Mouse (Mus musculus) kidney, embryonic 14.5 days (tissue): ENCODE measurements around the gene Got1. TPM values are rescaled to one million over a fixed set of nuclear protein-coding genes. Genes with fewer than 3 reads are reported as not detected.

Experiments used
- ATAC-seq: fragments of 200-750 bp; cut with Nextera tagmentation; 2 replicates; pipeline ENCODE4 v1.8.0; 2017; ENCODE audit warnings: moderate number of reproducible peaks, mild to moderate bottlenecking, moderate TSS enrichment, moderate library complexity; ENCODE audit not compliant: low FRiP score, low TSS enrichment
- H3K27ac ChIP-seq: fragments of 300-500 bp; sonication (generic); 2 replicates; pipeline ENCODE4 v1.5.1; 2014; ENCODE audit warnings: low read depth, mild to moderate bottlenecking, low read length, moderate library complexity, mixed read lengths
- H3K27me3 ChIP-seq: fragments of 300-500 bp; sonication (generic); 2 replicates; pipeline ENCODE4 v1.6.1; 2014; ENCODE audit warnings: mild to moderate bottlenecking, low read length; ENCODE audit not compliant: control insufficient read depth, insufficient read depth
- H3K36me3 ChIP-seq: fragments of 300-500 bp; sonication (generic); 2 replicates; pipeline ENCODE4 v1.6.1; 2014; ENCODE audit warnings: low read length, mixed read lengths; ENCODE audit not compliant: control insufficient read depth, insufficient read depth
- H3K4me1 ChIP-seq: fragments of 300-500 bp; sonication (generic); 2 replicates; pipeline ENCODE4 v1.6.1; 2014; ENCODE audit warnings: low read length, mixed read lengths; ENCODE audit not compliant: control insufficient read depth, insufficient read depth
- H3K4me2 ChIP-seq: fragments of 300-500 bp; sonication (generic); replicated peaks from 2 replicates; pipeline ENCODE4 v1.6.1; 2014; ENCODE audit warnings: low read depth, mild to moderate bottlenecking, low read length
- H3K4me3 ChIP-seq: fragments of 300-500 bp; sonication (generic); 2 replicates; pipeline ENCODE4 v1.5.1; 2014; ENCODE audit warnings: mild to moderate bottlenecking, low read length
- H3K9ac ChIP-seq: fragments of 300-500 bp; sonication (generic); 2 replicates; pipeline ENCODE4 v1.6.1; 2014; ENCODE audit warnings: low read depth, mild to moderate bottlenecking, low read length, moderate library complexity
- H3K9me3 ChIP-seq: fragments of 300-500 bp; sonication (generic); 2 replicates; pipeline ENCODE4 v1.6.1; 2016; ENCODE audit warnings: low read length; ENCODE audit not compliant: control insufficient read depth
- WGBS: fragments of 180-500 bp; shearing (Covaris S2); extraction: QIAGEN DNeasy Blood & Tissue Kit; methylation state at CpG from one replicate; pipeline ENCODE4 v1.1.7; 2014; 5-methylcytosine and 5-hydroxymethylcytosine counted together
- polyA plus RNA-seq: library from polyadenylated mRNA; unstranded; fragments of >200 nt; fragmentation: Nextera tagmentation; extraction: Ambion mirVana; gene quantifications from 2 replicates; pipeline ENCODE4 v1.2.1, GENCODE M21; 2014

The Got1 gene
- polyA plus RNA-seq, 1 experiment from 2014 or later = 43.4 TPM

DNA sequence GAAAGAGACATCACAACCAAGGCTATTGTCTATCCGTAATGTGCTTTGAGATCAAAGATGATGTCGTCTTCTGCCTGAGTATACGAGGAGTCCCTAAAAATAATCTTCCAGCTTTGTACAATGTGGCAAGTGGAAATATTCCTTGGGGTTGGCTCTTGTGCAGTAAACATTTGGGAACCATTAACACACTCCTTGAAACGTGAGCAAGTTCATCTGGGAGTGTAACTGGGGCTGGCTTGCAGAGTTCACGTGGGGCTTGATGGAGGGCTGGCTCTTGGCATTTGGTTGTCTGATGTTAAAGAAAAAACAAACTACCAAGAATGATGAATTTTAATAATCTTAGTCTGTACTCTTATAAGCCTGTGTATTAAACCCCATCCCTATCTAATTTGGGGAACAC is 45.0 kb downstream of the Got1 start:
- no peaks in the 10 kb centered on the region for H3K9me3 ChIP-seq
- H3K27ac ChIP-seq = no peak overlapping the region
- H3K4me1 ChIP-seq = no peaks in the 10 kb centered on the region
- H3K27me3 ChIP-seq = no peaks in the 10 kb centered on the region
- no peak overlapping the region for H3K4me3 ChIP-seq
- no peak for ATAC-seq
- H3K36me3 ChIP-seq = no peaks in the 10 kb centered on the region
- H3K4me2 ChIP-seq = no peak overlapping the region
- no peak overlapping the region for H3K9ac ChIP-seq
- 92% methylated on average over 5 of the region's 5 CpGs for WGBS

DNA sequence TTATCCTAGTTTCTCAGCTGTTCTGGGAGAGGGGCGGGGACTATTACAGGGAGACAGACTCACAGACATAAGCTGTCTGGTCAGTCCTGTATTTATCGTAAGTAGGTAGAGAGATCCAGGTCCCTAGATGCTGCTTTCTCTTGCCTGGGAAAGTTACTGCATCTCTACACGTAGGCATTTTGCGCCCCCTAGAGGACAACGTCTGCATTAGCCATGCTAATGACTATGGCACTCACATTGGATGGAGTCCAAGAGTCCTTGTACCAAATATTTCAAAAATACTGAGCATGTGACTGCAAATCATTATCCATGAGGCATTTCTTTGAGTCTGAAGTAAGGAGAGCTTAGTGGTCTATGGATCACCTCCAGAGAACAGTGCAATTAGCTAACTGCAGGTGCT is 45.5 kb downstream of the Got1 start:
- ATAC-seq = no peak
- 23% methylated on average over 5 of the region's 5 CpGs for WGBS
- Histone ChIP-seq H3K27ac (no peak overlapping the region), H3K27me3 (no peaks in the 10 kb centered on the region), H3K36me3 (no peaks in the 10 kb centered on the region), H3K4me2 (no peak overlapping the region), H3K9ac (no peak overlapping the region), H3K4me1 (no peaks in the 10 kb centered on the region), H3K4me3 (no peak overlapping the region), H3K9me3 (no peaks in the 10 kb centered on the region)

GRCm38 (mm10) chr19:43477436-43477835 is 47.0 kb downstream of the Got1 start:
- Histone ChIP-seq H3K4me2 (no peak overlapping the region), H3K4me3 (no peak overlapping the region), H3K4me1 (no peaks in the 10 kb centered on the region), H3K27me3 (no peaks in the 10 kb centered on the region), H3K9ac (no peak overlapping the region), H3K27ac (no peak overlapping the region), H3K9me3 (no peaks in the 10 kb centered on the region), H3K36me3 (no peaks in the 10 kb centered on the region)
- WGBS = 82% methylated on average over 5 of the region's 5 CpGs
- ATAC-seq = no peak

DNA sequence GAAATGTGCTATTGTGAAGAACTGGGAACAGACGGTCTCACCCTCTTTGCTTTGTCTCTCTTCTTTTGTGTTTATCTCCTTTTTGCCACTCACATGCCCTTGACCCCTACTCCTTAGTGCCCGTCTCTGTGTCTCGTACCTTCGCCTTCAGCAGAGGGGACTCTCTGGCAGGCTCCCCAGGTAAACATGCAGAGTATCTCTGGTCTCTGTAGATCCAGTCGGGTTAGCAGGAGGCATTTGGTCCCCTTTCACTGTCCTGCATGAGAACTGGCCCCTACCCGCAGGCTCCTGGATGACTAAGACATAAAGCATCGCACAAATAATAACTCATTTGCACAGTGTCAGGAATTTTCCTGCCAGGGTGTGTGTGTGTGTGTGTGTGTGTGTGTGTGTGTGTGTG is 48.3 kb downstream of the Got1 start:
- Histone ChIP-seq H3K4me3 (no peak overlapping the region), H3K4me2 (no peak overlapping the region), H3K4me1 (no peaks in the 10 kb centered on the region), H3K9ac (no peak overlapping the region), H3K27me3 (no peaks in the 10 kb centered on the region), H3K27ac (no peak overlapping the region), H3K36me3 (no peaks in the 10 kb centered on the region), H3K9me3 (no peaks in the 10 kb centered on the region)
- WGBS = 60% methylated on average over 7 of the region's 7 CpGs
- no peak for ATAC-seq

- Histone ChIP-seq H3K4me3 (no peak overlapping the region), H3K27ac (no peak overlapping the region), H3K4me1 (no peaks in the 10 kb centered on the region), H3K4me2 (no peak overlapping the region), H3K36me3 (no peaks in the 10 kb centered on the region), H3K9ac (no peak overlapping the region), H3K27me3 (no peaks in the 10 kb centered on the region), H3K9me3 (no peaks in the 10 kb centered on the region)
- ATAC-seq = no peak
- 55% methylated on average over 2 of the region's 2 CpGs for WGBS
These were observed 48.8 kb downstream of the Got1 start for GRCm38 (mm10) chr19:43475642-43476041.

GRCm38 (mm10) chr19:43472781-43473180 is 51.6 kb downstream of the Got1 start:
- no peak for ATAC-seq
- H3K4me1 ChIP-seq = no peaks in the 10 kb centered on the region

DNA sequence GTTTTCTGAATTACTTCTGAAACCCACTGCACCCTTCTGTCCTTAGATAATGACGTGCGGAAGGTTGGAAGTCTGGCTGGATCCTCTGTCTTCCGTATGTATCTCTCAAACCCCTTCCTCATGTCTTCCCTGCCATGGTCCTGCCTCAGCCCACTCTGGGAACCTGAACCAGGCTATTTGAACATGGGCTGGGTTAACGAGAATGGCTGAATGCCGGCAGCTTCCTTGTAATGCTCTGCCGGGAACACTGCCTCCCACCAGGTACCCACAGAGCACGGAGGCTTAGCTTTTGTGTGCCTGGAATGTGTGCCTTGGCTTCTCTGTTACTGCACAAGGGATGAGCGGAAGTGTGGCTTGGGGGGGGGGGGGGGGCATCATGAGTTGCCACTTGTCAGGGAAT is 52.1 kb downstream of the Got1 start:
- WGBS = 80% methylated on average over 8 of the region's 8 CpGs
- H3K4me1 ChIP-seq = no peaks in the 10 kb centered on the region
- H3K4me3 ChIP-seq = no peak overlapping the region
- ATAC-seq = no peak
- no peaks in the 10 kb centered on the region for H3K9me3 ChIP-seq
- H3K9ac ChIP-seq = no peak overlapping the region
- H3K36me3 ChIP-seq = no peaks in the 10 kb centered on the region
- no peak overlapping the region for H3K27ac ChIP-seq
- no peak overlapping the region for H3K4me2 ChIP-seq
- H3K27me3 ChIP-seq = no peaks in the 10 kb centered on the region

More at GRCm38 (mm10) chr19:43472781-43473180, 51.6 kb downstream of the Got1 start:
- H3K36me3 ChIP-seq = no peaks in the 10 kb centered on the region
- H3K9me3 ChIP-seq = no peaks in the 10 kb centered on the region
- H3K4me3 ChIP-seq = no peak overlapping the region
- 90% methylated on average over 7 of the region's 7 CpGs for WGBS
- no peak overlapping the region for H3K9ac ChIP-seq
- no peaks in the 10 kb centered on the region for H3K27me3 ChIP-seq
- no peak overlapping the region for H3K27ac ChIP-seq
- no peak overlapping the region for H3K4me2 ChIP-seq

GRCm38 (mm10) chr19:43469333-43469732 is 55.1 kb downstream of the Got1 start:
- Histone ChIP-seq H3K9ac (no peak overlapping the region), H3K36me3 (no peaks in the 10 kb centered on the region), H3K4me3 (no peak overlapping the region), H3K27me3 (no peaks in the 10 kb centered on the region), H3K4me2 (no peak overlapping the region), H3K9me3 (no peaks in the 10 kb centered on the region), H3K4me1 (no peaks in the 10 kb centered on the region), H3K27ac (no peak overlapping the region)
- WGBS = 67% methylated on average over 7 of the region's 7 CpGs
- no peak for ATAC-seq

DNA sequence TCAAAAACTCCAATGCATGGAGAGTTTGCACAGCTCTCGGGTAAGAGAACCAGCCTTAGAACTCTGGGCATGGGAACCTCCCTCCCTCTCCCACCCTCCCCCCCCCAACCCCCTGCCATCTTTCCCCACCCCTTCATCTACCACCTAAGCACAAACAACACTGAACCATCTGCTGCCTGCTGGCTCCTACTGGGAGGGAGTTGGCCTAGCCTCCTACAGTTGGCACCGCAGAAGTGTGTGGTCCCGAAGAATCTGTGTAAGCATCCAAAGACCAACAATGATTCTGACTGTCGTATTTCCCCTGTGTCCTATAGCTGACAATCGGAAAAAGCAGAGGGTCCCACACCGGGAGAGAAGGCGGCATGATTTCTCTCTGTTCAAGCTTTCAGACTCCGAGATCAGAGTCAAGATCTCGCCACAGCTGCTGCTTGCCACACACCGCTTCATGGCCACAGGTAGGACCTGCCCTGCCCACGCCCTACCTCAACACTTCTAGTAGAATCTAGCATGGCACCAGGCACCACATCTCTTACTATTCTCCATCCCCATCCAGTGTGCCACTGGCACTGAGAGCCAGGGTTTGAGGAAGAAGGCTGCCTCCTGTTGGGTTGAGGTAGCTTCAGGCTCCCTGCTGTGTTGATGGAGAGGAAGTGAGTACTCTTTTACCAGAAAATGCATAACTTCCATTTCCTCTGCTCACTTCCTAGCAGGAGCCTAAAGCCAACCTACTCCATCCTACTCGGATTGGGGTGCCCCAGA is 56.3 kb downstream of the Got1 start:
- H3K4me1 ChIP-seq = no peaks in the 10 kb centered on the region
- no peak overlapping the region for H3K27ac ChIP-seq
- H3K9ac ChIP-seq = no peak overlapping the region
- no peaks in the 10 kb centered on the region for H3K36me3 ChIP-seq
- H3K4me3 ChIP-seq = no peak overlapping the region
- H3K27me3 ChIP-seq = no peaks in the 10 kb centered on the region
- no peaks in the 10 kb centered on the region for H3K9me3 ChIP-seq
- ATAC-seq = no peak
- H3K4me2 ChIP-seq = no peak overlapping the region
- WGBS = 87% methylated on average over 12 of the region's 12 CpGs
